Mouse (Mus musculus): ENCODE data around the gene Efcab11. TPM values are rescaled to one million over a fixed set of nuclear protein-coding genes. Genes with fewer than 3 reads are reported as not detected.
A peak's percentile ranks its signal among the peaks of the same experiment; 100 is the strongest.

Efcab11 gene
- total RNA-seq, 2 experiments from 2014 or later, result 0.66 to 0.74 TPM

DNA sequence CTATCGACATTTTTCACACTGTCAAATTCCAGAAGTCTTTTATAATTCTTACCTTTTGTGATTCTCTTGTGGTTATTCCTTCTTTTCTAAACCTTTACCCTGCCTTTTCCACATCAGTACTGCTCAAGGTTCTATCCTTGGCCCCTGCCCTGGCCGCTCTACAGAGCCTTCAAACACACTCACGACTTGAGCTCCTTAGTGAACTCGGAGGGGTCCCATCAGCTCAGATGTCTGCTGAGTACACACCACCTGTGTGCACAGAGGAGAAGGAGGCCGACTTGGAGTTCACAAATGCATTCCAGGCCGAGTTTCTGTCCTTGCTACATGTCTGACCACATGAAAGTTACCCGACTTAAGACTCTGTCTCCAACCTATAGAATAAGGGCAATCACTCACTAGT is 113.2 kb downstream of the Efcab11 start:
- no peak for DNase-seq
- intact Hi-C loops (cut with DNase I; ENCODE audit: low total_unique reads), result no loop called here

DNA sequence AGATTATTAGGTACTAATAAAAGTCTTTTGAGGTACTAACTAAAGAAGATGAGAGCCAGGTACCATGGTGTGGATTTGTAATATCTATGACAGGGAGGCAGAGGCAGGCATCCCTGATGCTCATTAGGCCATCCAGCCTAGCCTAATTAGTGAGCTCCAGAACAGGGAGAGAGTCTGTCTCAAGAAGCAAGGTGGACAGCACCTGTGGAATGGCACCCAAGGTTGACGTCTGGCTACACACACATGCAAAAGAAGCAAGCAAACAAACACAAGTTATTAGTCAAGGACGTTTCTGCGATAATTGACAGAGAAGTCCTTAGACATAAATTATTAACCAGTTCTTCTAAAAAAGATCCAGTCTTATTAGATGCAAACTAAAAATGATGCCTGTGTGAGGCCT is 114.6 kb downstream of the Efcab11 start:
- intact Hi-C loops (cut with DNase I; ENCODE audit: low total_unique reads), result no loop called here

DNA sequence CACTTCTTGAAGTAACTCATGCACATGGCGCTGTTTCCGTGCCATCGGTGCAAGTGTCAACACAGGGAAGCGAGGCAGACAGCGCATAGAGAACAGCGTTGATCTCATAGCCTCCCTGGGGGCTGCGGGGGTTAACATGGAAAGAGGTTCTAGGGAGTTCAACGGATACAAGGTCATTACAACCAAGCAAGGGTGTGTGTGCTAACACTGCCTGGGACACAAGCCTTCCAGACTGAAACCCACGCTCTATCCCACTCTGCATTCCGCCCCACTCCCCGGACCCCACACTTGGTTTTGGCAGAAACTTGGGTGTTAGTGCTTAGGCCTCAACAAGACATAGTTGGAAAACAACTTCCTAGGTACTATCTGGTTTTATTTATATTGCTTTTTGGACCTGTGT is 116.5 kb downstream of the Efcab11 start:
- intact Hi-C loops (cut with DNase I; ENCODE audit: low total_unique reads), result no loop called here
- DNase-seq, result no peak

More for the DNA sequence above, 114.6 kb downstream of the Efcab11 start:
- no peak for DNase-seq

DNA sequence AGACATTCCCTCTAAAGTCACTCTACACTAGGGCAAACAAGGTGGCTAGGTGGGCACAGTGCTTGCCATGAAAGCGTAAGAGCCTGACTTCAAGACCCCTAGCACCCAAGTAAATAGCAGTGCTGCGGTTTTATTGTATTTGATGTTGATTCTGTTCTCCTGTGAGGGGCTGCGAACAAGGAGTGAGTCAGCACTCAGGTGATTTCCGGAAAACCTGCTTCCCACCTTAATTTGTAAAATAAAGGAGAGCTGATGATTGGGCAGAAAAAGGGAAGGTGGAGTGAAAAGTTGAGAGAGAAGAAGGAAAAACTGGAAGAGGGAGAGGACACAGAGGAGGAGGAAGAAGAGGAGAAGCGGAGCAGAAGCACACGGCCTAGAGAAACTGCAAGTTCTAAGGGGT is 118.3 kb downstream of the Efcab11 start:
- no peak for DNase-seq
- intact Hi-C loops (cut with DNase I; ENCODE audit: low total_unique reads), result no loop called here

DNA sequence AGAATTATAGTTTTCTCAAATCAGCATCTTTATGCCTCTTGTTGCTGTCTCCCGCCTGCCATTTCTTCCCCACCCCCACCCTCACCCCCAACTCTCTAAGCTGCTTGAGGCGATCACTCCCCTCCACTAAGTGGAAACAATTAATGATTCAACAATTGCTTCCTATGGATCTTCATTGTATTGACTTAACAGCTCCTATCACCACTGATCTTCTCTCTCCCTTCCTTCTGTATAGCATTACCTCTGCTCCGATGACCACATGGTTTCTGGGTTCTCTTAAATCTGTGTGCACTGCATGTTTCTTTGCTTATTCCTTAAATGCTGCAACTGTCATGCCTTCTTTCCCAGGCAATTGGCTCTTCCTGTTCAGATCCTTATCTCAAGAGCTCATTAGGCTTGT is 120.2 kb downstream of the Efcab11 start:
- no peak for DNase-seq
- intact Hi-C loops (cut with DNase I; ENCODE audit: low total_unique reads), result no loop called here

DNA sequence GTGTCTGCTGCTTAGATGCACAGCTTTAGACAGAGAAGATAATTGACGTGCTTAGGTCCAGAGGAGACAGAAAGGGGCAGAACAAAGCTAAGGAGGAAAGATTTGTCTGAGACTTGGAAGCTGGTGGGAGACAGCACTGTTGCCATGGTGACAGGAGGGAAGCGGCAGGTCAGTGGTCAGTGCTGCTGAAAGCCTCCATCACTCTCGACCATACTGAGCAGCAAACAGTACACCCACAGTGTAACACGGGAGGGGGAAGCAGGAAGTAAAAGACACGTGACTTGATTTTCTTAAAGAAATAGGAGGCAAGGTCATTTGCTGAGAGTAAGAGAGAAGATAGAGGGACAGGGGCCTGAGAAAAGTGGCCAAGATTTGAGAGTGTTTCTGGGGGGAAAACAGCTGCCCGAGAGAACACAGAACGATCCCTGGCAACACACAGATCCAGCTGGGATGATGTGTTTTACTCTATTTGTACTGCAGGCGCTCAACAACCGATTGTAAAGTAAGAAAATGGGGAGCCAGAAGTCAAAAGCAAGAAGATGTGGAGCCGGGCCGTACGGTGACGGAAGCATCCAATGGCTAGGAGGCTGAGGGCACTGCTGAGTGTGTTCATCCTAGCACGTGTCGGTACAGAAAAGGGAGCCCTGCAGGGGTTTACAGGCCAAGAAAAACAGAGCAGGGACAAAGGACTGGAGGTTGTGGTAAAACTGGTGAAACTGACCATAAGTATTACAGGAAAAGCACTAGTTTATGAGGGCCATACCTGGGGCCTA is 126.3 kb downstream of the Efcab11 start:
- no peak for DNase-seq
- intact Hi-C loops (cut with DNase I; ENCODE audit: low total_unique reads), result no loop called here

DNA sequence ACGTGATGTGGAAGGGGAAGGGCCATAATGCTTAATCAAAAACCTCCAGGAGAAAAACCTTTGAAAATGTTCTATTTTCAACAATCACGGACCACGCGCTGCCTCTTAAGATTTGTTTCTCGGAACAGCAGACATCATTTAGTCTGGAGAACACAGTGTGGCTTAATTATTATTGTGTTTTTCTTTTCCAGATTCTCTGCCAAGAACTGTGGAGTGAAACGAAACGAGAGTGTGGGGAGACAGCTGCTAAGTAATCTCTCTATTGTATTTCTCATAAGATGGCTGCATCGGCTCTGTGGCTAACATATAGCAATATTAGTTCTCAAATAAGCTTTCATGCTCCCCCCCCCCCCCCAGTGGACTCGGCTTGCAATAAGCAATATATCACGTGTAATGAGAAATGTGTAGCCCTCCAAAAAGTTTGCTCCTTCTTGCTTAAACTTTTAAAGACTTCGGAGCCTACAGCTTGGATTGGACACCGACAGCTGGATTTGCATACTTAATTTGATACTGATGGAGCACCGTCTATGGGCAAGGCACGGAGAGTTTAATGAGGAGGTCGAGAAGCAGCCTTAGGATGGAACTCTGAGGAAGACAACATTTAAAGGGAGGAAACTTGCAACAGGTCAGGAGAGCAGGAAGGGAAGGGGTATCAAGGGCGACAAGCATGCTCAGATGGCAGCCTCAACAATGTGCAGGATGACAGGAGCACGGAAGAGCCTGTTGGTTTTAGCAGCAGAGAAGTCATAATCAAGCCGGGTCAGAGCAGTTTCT is 127.1 kb downstream of the Efcab11 start:
- intact Hi-C loops (cut with DNase I; ENCODE audit: low total_unique reads), result no loop called here
- DNase-seq, result no peak

DNA sequence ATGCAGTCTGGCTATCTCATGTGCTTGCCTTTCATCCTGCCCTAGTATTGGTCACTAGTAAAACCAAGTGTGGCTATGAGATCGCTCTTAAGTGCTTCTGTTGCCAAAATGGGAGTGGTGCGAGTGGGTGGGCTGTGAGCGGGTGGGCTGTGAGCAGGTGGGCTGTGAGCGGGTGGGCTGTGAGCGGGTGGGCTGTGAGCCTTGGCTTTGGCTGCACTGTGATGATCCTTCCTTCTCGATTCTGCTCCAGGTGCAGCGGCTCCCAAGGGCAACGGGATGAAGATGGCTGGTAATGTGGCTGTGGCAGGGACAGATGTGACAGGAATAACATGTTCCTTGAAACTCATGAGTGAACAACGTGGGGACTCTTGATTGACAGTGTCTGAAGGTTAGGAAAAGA is 128.0 kb downstream of the Efcab11 start:
- no peak for DNase-seq
- intact Hi-C loops (cut with DNase I; ENCODE audit: low total_unique reads), result no loop called here

DNA sequence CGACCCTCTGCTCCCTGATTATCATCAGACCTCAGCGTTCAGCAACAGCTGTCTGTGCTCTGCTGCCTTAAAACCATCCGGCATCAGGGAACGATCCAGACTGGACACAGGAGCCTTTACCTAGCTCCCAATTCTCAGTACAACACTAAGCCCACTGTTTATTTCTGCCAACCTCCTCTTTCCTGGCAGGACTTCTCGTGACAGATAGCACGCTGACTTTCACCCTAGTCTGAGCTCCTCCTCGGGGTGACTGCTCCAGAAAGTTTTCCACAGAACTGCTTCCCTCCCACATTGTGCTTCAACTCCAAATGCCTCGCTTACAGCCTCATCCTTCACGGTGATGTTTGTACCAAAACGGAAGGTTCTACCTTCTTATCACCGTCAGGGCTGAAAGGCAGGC is 131.3 kb downstream of the Efcab11 start:
- intact Hi-C loops (cut with DNase I; ENCODE audit: low total_unique reads), result no loop called here

DNA sequence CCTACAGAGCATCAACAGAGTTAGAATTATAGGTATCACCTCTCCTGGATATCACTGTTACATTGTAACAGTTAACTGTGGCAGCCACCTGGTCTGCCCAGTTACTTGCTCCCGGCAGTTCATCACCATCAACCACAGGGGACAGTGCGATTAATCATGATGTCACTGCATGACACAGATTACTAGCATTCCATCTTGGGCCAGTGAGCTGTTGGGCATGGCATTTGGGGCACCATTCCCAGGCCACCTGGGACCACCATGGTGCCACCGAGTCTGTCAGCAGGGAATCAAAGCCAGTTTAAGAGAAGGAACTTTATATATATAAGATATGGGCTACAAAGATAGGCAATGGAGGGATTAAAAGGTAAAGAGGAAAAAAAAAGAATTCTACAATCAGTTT is 134.8 kb downstream of the Efcab11 start:
- intact Hi-C loops (cut with DNase I; ENCODE audit: low total_unique reads), result loop anchor here (10.0 kb wide), 1 partner anchor 85 kb away; no protein-coding TSS in a partner anchor

More for the DNA sequence above, 131.3 kb downstream of the Efcab11 start:
- DNase-seq, result no peak

DNA sequence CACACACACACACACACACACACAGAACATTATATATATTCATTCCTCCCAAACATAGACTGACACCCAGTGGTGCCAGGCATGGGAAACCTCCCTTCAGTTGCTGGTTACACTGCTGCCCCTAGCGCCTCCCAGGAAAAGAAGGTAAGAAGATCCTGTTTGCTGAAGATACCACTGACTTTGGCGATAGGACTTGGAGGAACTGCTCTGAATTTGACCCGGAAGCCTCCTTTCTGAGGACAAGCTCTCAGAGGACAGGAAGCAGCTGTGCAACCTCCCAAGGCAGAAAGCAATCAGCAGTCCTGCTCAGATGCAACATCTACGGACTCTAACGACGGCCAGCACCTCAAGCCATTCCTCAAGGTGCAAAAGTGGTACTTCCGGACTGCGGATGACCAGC is 142.6 kb downstream of the Efcab11 start:
- DNase-seq, result no peak
- intact Hi-C loops (cut with DNase I; ENCODE audit: low total_unique reads), result loop anchor here (10.0 kb wide), 1 partner anchor 93 kb away; no protein-coding TSS in a partner anchor

More for the DNA sequence above, 134.8 kb downstream of the Efcab11 start:
- DNase-seq, result no peak

DNA sequence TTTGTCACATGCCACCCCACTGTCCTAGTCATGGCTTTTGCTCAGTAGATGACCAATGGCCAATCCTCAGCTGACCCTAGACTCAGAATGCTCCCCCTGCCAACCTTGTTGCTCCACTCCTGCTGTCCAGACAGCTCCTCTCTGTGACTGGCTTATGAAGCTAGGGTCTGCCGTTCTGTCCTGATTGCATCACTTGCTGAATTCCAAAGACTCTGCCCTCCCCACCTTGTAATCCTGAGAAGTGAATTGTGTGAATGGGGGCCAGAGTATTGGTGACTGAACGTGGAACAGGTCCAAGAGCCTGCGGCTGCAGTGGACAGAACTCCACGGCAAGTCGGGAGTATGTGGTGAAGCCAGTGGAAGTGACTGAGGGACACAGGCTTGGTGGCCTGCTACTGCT is 145.0 kb downstream of the Efcab11 start:
- DNase-seq, result no peak
- intact Hi-C loops (cut with DNase I; ENCODE audit: low total_unique reads), result no loop called here

DNA sequence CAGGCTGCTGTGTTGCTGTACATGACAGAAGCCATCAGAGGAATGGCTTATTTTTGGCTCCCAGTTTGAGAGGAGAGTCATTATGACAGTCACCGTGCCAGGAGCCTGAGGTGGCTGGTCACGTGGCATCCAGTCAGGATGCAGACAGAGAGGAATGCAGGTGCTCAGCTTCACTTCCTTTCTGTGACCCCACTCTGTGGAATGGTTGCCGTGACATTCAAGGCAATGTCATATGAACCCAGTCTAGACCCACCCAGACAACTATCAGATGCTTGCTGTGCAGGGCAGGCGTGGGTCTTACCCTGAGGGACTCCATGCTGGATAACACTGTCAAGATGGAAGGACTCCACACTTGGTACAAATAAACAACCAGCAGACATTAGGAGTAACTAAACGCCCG is 146.0 kb downstream of the Efcab11 start:
- intact Hi-C loops (cut with DNase I; ENCODE audit: low total_unique reads), result no loop called here
- no peak for DNase-seq

DNA sequence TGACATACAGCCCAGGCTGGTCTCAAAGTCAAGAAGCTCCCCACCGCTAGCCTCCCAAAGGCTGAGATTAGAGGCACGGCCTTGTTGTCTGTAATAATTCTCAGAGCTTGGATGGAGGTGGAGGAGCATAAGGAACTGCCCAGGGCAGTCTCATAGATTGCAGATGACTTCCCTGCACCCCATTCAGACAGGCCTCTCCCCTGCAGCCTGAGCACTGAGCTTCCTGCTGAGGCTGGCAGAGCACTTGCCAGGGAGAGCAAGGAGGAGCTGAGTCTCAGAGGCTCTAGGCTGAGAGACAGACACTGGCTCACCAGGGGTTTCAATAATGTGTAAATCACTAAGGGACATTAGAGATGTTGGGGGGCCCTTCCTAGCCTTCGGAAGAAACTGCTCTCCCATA is 147.3 kb downstream of the Efcab11 start:
- DNase-seq, result no peak
- intact Hi-C loops (cut with DNase I; ENCODE audit: low total_unique reads), result no loop called here

DNA sequence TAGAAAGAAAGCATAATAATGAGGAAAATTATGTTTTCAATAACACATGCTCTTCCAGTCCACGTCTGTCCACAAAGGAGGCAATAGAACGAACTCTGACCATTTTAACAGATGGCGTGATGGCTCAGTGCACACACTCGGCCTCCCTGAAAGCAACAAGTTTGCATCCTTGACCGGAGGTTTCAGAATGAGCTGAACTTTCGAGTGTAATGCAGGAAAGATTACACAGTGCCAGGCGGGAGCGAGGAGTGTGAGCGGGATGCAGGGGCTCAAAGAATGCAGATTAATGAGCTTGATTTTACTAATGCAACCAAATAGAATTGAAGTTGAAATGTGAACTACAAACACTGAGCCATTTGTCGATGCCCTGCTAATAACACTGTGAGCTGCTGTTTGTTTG is 149.1 kb downstream of the Efcab11 start:
- no peak for DNase-seq
- intact Hi-C loops (cut with DNase I; ENCODE audit: low total_unique reads), result no loop called here

DNA sequence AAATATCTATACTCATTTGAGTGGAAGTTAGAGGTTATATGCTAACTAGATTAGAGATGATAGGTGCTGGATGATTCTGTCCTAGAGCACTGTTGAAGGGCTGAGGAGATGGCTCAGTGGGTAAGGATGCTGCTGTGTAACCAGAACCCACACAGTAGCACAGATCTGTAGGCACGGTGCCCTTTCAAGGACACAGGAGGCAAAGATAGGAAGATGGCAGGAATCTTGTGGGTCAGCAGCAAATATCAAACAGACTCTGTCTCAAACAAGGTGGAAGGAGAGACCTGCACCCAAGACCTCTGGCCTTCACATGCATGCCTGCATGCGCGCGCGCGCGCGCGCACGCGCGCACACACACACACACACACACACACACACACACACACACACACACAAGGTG is 160.0 kb downstream of the Efcab11 start:
- intact Hi-C loops (cut with DNase I; ENCODE audit: low total_unique reads), result no loop called here

DNA sequence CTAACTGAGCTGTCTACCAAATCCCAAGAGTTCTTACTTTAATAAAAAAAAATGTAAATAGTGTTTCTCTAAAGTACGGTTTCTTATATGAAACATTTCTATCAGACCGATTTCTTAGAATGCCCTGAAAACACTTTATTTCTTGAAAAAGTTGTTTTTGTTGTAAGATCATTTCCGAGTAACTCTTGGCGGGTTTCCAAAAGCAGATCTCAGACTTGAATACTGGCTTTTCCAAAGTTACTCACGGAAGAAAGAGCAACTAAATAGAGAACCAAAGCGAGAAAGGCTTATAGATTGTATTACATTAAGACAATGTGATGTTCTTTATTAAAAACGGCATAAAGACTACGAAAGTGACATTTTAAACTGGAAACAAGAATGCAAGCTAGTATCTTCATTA is 160.4 kb downstream of the Efcab11 start:
- intact Hi-C loops (cut with DNase I; ENCODE audit: low total_unique reads), result no loop called here
- DNase-seq, result no peak

More for the DNA sequence above, 160.0 kb downstream of the Efcab11 start:
- DNase-seq, result no peak

DNA sequence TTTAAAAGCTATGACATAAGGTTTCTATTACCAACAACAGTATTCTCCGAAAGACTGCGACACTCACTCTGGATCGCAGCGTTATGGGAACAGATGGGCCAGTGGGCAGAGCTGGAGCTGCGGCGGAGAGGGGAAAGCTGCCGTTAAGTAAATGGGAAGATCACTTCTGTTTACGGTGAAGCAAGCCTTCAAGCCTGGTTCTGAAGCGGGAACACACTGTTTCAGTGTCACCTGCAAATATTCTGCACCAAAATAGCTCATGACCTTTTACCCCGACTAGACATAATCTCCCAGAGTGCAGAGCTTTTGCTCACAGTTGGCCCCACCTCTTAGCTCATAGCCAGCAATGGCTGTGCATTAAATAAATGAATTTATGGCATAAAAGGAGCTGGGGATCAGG is 162.9 kb downstream of the Efcab11 start:
- DNase-seq, result no peak
- intact Hi-C loops (cut with DNase I; ENCODE audit: low total_unique reads), result no loop called here

DNA sequence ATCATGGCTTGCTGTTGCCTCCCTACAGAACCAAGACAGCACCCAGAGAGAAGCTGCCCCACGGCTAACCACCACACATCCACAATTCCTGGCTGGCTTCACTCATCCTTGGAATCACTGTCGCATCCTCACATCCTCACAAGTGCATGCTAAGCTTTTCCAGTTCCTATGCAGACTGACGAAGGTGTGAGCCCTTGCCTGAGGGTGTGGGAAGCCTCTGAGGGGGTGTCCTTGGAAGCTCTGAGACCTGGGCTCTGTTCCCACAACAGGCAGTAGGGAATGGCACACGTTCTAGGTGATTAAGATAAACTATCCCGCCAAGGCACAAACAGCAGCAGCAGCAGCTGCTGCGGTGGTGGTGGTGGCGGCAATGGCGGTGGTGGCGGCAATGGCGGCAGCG is 164.5 kb downstream of the Efcab11 start:
- DNase-seq, result no peak
- intact Hi-C loops (cut with DNase I; ENCODE audit: low total_unique reads), result no loop called here

DNA sequence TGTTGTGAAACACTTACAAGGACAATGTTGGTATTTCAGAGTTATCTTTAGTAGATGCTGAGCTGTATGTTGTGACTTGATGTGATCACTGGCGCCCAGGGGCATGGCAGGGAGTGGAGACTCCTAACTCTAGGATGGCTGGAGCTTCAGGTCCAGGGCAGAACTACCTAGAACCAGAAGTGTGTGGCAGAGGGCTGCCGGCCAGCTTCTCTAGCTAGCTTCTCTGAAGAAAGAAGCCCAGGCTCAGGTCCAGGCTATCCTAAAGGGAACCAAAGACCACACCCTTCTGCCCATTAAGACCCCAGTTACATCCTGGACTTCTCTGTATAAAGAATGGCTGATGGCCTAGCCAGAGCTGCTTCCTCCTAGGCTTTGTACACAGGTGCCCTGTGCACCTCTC is 166.1 kb downstream of the Efcab11 start:
- no peak for DNase-seq
- intact Hi-C loops (cut with DNase I; ENCODE audit: low total_unique reads), result no loop called here

DNA sequence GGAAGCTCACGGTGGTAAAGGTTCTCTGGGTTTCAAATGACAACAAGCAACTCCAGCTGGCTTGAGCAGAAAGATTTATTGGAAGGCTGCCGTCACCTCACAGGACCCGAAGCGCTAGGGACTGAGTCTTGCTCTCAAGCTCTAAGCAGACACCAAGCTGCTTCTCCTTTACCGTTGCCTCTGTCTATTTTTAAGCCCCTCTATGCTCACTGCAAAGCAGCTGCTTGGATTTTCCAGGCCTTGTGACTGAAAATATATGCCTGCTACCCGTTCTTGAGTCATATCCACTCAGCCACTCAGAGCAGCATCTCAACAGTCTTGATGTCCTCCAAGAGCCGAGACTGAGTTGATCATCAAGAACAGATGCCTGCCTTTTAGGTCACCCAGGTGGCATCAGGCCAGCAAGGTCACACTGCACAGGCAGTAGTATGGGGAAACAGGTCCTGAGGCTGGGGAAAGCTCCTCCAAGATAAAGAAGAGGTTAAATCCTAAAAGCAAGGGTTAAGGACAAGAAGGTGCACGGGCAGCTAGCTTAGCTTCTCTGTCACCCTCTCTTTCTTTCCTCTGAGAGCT is 168.1 kb downstream of the Efcab11 start:
- intact Hi-C loops (cut with DNase I; ENCODE audit: low total_unique reads), result no loop called here
- peak; percentile 81 for DNase-seq

All from gastrocnemius, postnatal 14 days (tissue).